Mouse (Mus musculus) 3T3-L1 (cell line): ENCODE data around the gene Rpl21.

ENCODE experiments used
- DNase-seq: peaks from one replicate; pipeline ENCODE4 v3.0.0-alpha.2; 2015; ENCODE audit warnings: low read depth, low spot score

The Rpl21 gene

GRCm38 (mm10) chr5:146867246-146867945 is 34.7 kb downstream of the Rpl21 start:
- DNase-seq = peak; percentile 87

- no peak for DNase-seq
These were observed 35.2 kb downstream of the Rpl21 start for GRCm38 (mm10) chr5:146867946-146868314.

- peak; percentile 66 for DNase-seq
These were observed 40.4 kb downstream of the Rpl21 start for GRCm38 (mm10) chr5:146872981-146873631.

GRCm38 (mm10) chr5:146876024-146876423 is 43.3 kb downstream of the Rpl21 start:
- DNase-seq = no peak

GRCm38 (mm10) chr5:146877882-146878281 is 45.2 kb downstream of the Rpl21 start:
- DNase-seq = peak; percentile 40

- no peak for DNase-seq
These were observed 49.6 kb downstream of the Rpl21 start for GRCm38 (mm10) chr5:146882261-146882660.

- DNase-seq = no peak
These were observed 50.4 kb downstream of the Rpl21 start for GRCm38 (mm10) chr5:146883053-146883452.

- peak; percentile 92 for DNase-seq
These were observed 51.0 kb downstream of the Rpl21 start for GRCm38 (mm10) chr5:146883486-146884272.
